Mouse (Mus musculus): Measurements from ENCODE around the gene Tchp. TPM values are rescaled to one million over a fixed set of nuclear protein-coding genes. Genes with fewer than 3 reads are reported as not detected.

Tchp gene
- total RNA-seq (2017) = 17.9 and 20.9 TPM in 2 replicates

- peak; percentile 70 for ATAC-seq (ENCODE audit: extremely low read depth, insufficient number of reproducible peaks, low FRiP score, poor library complexity, severe bottlenecking)
Observed at GRCm38 (mm10) chr5:114707265-114708068, at the start of gene Tchp. Tchp (plus strand) TSS chr5:114707760.

GRCm38 (mm10) chr5:114658255-114658654 lies 49.3 kb upstream of the Tchp start, which contains the start of gene Trpv4:
Trpv4 (minus strand) TSS chr5:114658421.
- no peak for ATAC-seq (ENCODE audit: extremely low read depth, insufficient number of reproducible peaks, low FRiP score, poor library complexity, severe bottlenecking)

- 0 out of 2 replicates have a peak, but pooled peaks have one; percentile 24 for ATAC-seq (ENCODE audit: extremely low read depth, insufficient number of reproducible peaks, low FRiP score, poor library complexity, severe bottlenecking)
Observed at GRCm38 (mm10) chr5:114661029-114661428, 46.5 kb upstream of the Tchp start.

GRCm38 (mm10) chr5:114664139-114664538 lies 43.4 kb upstream of the Tchp start:
- ATAC-seq (ENCODE audit: extremely low read depth, insufficient number of reproducible peaks, low FRiP score, poor library complexity, severe bottlenecking) = no peak

GRCm38 (mm10) chr5:114664750-114665149 lies 42.8 kb upstream of the Tchp start:
- ATAC-seq (ENCODE audit: extremely low read depth, insufficient number of reproducible peaks, low FRiP score, poor library complexity, severe bottlenecking) = no peak

GRCm38 (mm10) chr5:114666659-114667058 lies 40.9 kb upstream of the Tchp start:
- ATAC-seq (ENCODE audit: extremely low read depth, insufficient number of reproducible peaks, low FRiP score, poor library complexity, severe bottlenecking) = no peak

- peak; percentile 96 for ATAC-seq (ENCODE audit: extremely low read depth, insufficient number of reproducible peaks, low FRiP score, poor library complexity, severe bottlenecking)
Observed at GRCm38 (mm10) chr5:114667228-114667856, 40.2 kb upstream of the Tchp start.

GRCm38 (mm10) chr5:114669014-114669413 lies 38.5 kb upstream of the Tchp start:
- ATAC-seq (ENCODE audit: extremely low read depth, insufficient number of reproducible peaks, low FRiP score, poor library complexity, severe bottlenecking) = no peak

- no peak for ATAC-seq (ENCODE audit: extremely low read depth, insufficient number of reproducible peaks, low FRiP score, poor library complexity, severe bottlenecking)
Observed at GRCm38 (mm10) chr5:114673114-114673513, 34.4 kb upstream of the Tchp start.

- ATAC-seq (ENCODE audit: extremely low read depth, insufficient number of reproducible peaks, low FRiP score, poor library complexity, severe bottlenecking) = no peak
Observed at GRCm38 (mm10) chr5:114674594-114674993, 33.0 kb upstream of the Tchp start.

GRCm38 (mm10) chr5:114679841-114680591 lies 27.5 kb upstream of the Tchp start:
- ATAC-seq (ENCODE audit: extremely low read depth, insufficient number of reproducible peaks, low FRiP score, poor library complexity, severe bottlenecking) = no peak

- ATAC-seq (ENCODE audit: extremely low read depth, insufficient number of reproducible peaks, low FRiP score, poor library complexity, severe bottlenecking) = no peak
Observed at GRCm38 (mm10) chr5:114680676-114681285, 26.8 kb upstream of the Tchp start.

- ATAC-seq (ENCODE audit: extremely low read depth, insufficient number of reproducible peaks, low FRiP score, poor library complexity, severe bottlenecking) = peak; percentile 21; the same call in 1 of the 2 replicates
Observed at GRCm38 (mm10) chr5:114681717-114682116, 25.8 kb upstream of the Tchp start.

GRCm38 (mm10) chr5:114685986-114686385 lies 21.6 kb upstream of the Tchp start:
- ATAC-seq (ENCODE audit: extremely low read depth, insufficient number of reproducible peaks, low FRiP score, poor library complexity, severe bottlenecking) = no peak

- no peak for ATAC-seq (ENCODE audit: extremely low read depth, insufficient number of reproducible peaks, low FRiP score, poor library complexity, severe bottlenecking)
Observed at GRCm38 (mm10) chr5:114686726-114687210, 20.8 kb upstream of the Tchp start.

GRCm38 (mm10) chr5:114687901-114688300 lies 19.7 kb upstream of the Tchp start:
- ATAC-seq (ENCODE audit: extremely low read depth, insufficient number of reproducible peaks, low FRiP score, poor library complexity, severe bottlenecking) = no peak

GRCm38 (mm10) chr5:114688703-114689102 lies 18.9 kb upstream of the Tchp start:
- no peak for ATAC-seq (ENCODE audit: extremely low read depth, insufficient number of reproducible peaks, low FRiP score, poor library complexity, severe bottlenecking)

- ATAC-seq (ENCODE audit: extremely low read depth, insufficient number of reproducible peaks, low FRiP score, poor library complexity, severe bottlenecking) = no peak
Observed at GRCm38 (mm10) chr5:114689700-114690366, 17.7 kb upstream of the Tchp start.
